Mouse (Mus musculus): ENCODE measurements around the gene Mid1.
"Not testable (repeated sequence)": the region's sequence is repeated elsewhere in the genome, so short reads cannot be mapped to it uniquely, and the experiment has no call there.

Gene Mid1

GRCm38 (mm10) chrX:169882220-169882609 is 197.2 kb downstream of the Mid1 start:
- DNase-seq (ENCODE audit: low spot score in 2 of 2): no peak

- DNase-seq (ENCODE audit: low spot score in 2 of 2): peak in 1 of 2 experiments; percentile 24
Observed at GRCm38 (mm10) chrX:169883536-169884272, 198.7 kb downstream of the Mid1 start.

GRCm38 (mm10) chrX:169890541-169890940 is 205.5 kb downstream of the Mid1 start:
- DNase-seq (ENCODE audit: low spot score in 2 of 2): no peak

GRCm38 (mm10) chrX:169892100-169892499 is 207.1 kb downstream of the Mid1 start:
- DNase-seq (ENCODE audit: low spot score in 2 of 2): no peak

- DNase-seq (ENCODE audit: low spot score in 2 of 2): no peak
Observed at GRCm38 (mm10) chrX:169892631-169893030, 207.6 kb downstream of the Mid1 start.

- no peak for DNase-seq (ENCODE audit: low spot score in 2 of 2)
Observed at GRCm38 (mm10) chrX:169899227-169899950, 214.4 kb downstream of the Mid1 start.

- no peak for DNase-seq (ENCODE audit: low spot score in 2 of 2)
Observed at GRCm38 (mm10) chrX:169902860-169903259, 217.9 kb downstream of the Mid1 start.

- no peak for DNase-seq (ENCODE audit: low spot score in 2 of 2)
Observed at GRCm38 (mm10) chrX:169903656-169904055, 218.7 kb downstream of the Mid1 start.

- DNase-seq (ENCODE audit: low spot score in 2 of 2): peak in 1 of 2 experiments; percentile 20
Observed at GRCm38 (mm10) chrX:169906054-169906508, 221.1 kb downstream of the Mid1 start.

GRCm38 (mm10) chrX:169909898-169910297 is 224.9 kb downstream of the Mid1 start:
- no peak for DNase-seq (ENCODE audit: low spot score in 2 of 2)

- no peak for DNase-seq (ENCODE audit: low spot score in 2 of 2)
Observed at GRCm38 (mm10) chrX:169915738-169916137, 230.7 kb downstream of the Mid1 start.

GRCm38 (mm10) chrX:169922541-169922940 is 237.5 kb downstream of the Mid1 start:
- DNase-seq (ENCODE audit: low spot score in 2 of 2): no peak

GRCm38 (mm10) chrX:169923417-169923816 is 238.4 kb downstream of the Mid1 start:
- peak in 1 of 2 experiments; percentile 19 for DNase-seq (ENCODE audit: low spot score in 2 of 2)

- DNase-seq (ENCODE audit: low spot score in 2 of 2): peak in 1 of 2 experiments; percentile 21
Observed at GRCm38 (mm10) chrX:169925600-169925999, 240.6 kb downstream of the Mid1 start.

GRCm38 (mm10) chrX:169927110-169927817 is 242.3 kb downstream of the Mid1 start:
- DNase-seq (ENCODE audit: low spot score in 2 of 2): no peak

GRCm38 (mm10) chrX:169930868-169931267 is 245.9 kb downstream of the Mid1 start:
- no peak for DNase-seq (ENCODE audit: low spot score in 2 of 2)

GRCm38 (mm10) chrX:169933228-169933627 is 248.2 kb downstream of the Mid1 start:
- DNase-seq (ENCODE audit: low spot score in 2 of 2): no peak

GRCm38 (mm10) chrX:169937119-169937719 is 252.2 kb downstream of the Mid1 start:
- no peak for DNase-seq (ENCODE audit: low spot score in 2 of 2)

- DNase-seq (ENCODE audit: low spot score in 2 of 2): no peak
Observed at GRCm38 (mm10) chrX:169940531-169940930, 255.5 kb downstream of the Mid1 start.

GRCm38 (mm10) chrX:169950596-169950995 is 265.6 kb downstream of the Mid1 start:
- no peak for DNase-seq (ENCODE audit: low spot score in 2 of 2)

- DNase-seq (ENCODE audit: low spot score in 2 of 2): peak in 1 of 2 experiments; percentile 15
Observed at GRCm38 (mm10) chrX:169969337-169969736, 284.3 kb downstream of the Mid1 start.

GRCm38 (mm10) chrX:169969765-169970164 is 284.8 kb downstream of the Mid1 start:
- not testable (repeated sequence) for DNase-seq (ENCODE audit: low spot score in 2 of 2)

Measured in right cerebral cortex, postnatal 10 days (tissue).